Mouse (Mus musculus) adrenal gland (tissue): ENCODE measurements at regions not wholly inside any gene's neighbourhood (a gene's known extent, or its start where the extent isn't known, plus 50 kb on each side); places are given as distances from the start of the nearest gene placed in this dataset.

Experiments used
- intact Hi-C: fragments of 180-260 bp; cut with DNase I; formaldehyde crosslinking; loops from one replicate; pipeline ENCODE4 v1.15.1; 2025

DNA sequence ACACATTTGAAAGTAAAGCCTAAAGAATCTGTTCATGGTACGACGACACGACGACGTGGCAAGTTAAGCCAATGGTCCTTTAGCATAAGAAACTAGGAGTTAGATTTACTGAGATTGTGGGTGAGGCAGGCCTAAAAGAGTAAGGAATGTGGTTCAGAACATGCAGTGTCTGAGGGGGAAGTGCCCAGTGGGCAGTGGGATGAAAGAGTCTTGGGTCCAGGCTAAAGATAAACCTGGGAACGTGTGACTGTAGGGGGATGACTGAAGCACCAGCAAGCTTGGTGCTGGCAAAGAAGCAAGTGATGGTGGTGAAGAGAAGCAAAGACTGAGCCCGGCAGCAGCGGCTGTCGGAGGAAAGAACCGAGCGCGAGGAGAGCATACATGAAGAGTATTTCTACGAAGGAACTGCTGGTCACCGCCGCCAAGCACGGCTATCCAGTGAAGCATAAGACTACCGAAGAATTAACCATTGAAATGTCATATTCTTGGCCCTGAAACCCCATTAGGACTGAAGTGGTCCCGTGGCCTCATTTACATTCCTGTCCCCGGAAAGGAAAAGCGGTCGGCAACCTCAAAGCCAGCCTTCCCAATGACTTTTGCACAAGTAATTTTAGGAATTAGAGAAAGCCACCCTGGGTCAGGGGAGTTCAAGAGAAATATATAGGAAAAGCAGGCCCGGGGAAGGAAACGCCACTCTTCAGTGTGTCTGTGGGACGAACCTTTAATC lies 76.2 kb upstream of the Armc2 start:
- intact Hi-C loops = no loop called here

DNA sequence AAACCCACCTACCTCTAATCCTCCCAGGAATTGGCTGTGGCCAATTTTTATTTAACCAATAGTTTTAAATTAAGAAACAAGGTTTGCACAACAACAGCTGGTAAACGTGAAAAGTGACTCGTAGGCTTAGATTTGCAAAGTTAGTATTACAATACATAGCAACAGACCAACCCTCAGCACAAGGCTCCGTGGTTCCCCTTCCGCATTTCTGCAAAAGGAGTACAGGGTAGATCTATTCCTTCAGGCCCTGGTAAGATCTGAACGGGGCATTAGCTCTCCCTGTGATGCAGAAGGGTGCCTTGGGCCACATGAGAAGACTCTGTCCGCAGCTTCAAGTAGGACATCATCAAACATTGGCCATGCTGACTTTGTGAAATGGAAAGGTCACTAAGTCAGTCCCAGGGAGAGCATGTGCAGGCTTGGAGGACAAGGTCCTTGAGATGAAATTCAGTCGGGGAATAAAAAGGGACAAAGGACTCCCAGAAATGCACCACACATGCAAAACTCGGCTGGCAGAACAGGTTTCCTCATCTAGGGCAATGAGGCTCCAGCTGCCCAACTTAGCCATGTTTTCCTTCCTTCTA lies 75.0 kb upstream of the Armc2 start:
- intact Hi-C loops = no loop called here

DNA sequence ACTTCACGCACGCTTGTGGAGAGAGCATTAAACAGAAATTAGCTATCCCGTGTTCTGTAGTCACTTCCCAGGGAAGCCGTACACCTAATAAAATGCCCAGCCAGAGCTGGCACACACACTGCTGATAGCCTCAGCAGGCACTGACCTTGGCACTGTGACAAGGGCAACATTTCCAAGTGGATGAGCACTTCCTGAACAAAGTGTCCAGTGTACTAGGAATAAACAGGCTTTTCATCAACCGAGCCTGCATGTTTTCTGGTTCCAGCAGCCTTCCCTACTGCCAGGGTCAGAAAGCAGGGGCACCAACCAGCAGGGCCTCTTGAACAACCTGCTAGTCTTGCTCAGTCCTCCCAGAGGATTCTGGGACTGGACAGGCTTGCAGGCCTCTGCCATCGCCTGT lies 74.3 kb upstream of the Armc2 start:
- intact Hi-C loops = no loop called here

DNA sequence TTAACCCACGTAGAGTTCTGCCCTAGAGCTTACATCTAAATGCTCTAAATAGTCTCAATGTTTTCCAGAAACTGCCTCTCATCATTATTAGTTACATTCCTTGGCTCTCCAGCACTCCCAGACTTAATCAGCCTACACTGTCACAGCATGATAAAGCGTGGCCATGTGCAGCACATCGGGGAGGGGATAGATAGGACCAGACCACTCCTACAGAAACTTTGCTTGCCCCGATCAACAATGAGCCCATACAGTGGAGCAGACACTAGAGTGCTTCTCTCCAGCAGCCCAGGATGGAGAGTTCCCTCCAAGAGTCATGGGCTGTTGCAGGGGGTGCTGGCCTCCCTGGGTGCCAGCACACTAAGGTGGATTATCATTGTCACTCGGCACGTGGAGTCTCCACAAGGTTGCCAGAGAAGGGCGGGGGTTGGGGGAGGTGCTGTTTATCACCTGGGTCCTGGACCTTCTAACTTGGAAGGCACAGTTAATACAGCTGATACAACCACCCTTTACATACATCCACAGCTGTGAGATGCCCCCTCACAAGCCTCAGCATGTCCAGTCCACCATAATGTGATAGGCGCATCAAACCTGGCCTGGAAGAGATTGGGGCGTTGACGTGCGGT lies 73.4 kb upstream of the Armc2 start:
- intact Hi-C loops = no loop called here

DNA sequence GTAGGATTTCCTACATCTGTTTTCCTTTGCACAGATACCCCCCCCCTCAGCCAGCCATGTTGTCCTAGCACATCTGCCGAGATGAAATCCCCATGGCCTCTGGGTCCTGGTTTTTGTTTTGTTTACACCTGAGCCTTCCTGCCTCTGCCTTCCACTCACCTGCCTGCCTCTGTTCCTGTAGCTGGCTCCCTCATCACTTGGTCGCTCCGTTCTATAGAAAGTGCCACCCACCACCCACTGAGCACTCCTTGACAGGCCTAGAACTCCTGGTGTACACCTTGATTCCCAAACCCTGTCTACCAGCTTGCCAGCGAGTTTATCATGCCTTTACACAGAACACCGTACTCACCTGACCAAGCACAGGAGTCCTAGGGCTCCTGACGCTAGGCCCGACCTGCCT lies 72.6 kb upstream of the Armc2 start:
- intact Hi-C loops = no loop called here

DNA sequence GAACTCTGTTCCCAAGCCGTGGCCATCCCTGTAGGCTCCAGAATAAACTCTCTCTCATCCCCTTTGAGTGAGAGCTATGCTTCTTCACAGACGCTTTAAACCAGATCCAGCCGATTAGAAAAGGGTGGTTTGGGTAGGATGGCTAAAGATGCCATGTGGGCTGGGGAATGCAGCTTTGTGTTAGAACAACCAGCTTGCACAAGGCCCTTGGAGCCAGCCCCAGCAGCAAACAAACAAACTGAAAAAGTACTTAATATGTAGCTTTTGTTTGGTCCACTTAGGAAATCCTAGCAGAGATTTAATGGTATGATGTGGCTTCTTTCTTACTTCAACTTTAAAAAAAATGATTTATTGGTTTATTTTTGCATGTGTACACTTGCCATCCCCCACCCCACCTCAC lies 71.9 kb upstream of the Armc2 start:
- intact Hi-C loops = no loop called here

DNA sequence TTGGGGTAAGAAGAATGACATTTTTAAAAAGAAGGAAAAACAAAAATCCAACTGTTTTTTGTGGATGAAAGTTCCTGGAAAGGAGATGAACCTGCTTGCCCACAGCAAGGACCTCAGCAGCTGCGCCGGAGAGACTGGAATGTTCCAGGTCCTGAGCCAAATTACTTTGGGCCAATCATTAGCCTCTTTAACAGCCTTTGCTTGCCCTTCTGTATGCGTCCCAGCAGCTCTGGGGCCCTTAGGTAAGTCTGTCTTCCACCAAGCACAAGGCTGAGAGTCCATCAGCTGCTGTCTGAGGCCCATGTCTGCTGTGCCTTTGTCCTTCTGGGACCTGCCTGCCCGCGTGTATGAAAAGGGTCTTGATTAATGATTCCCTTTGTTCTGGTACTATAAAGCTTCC lies 71.4 kb upstream of the Armc2 start:
- intact Hi-C loops = no loop called here

DNA sequence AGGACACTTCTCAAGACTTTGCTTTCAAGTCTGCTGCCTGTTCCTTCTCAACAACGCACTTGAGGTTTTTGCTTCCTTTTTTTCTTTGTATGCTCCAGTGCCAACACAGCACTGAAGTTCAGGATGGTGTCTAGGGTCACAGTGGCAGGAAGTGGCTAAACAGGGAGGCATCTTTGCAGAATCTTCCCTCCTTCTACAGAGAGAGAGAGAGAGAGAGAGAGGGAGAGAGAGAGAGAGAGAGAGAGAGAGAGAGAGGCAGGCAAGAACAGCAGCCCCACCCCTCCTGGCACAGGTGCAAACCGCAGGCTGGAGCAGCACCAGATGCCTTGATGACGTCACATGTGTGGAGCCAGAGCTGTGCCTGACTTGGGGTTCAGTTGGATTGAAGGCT lies 71.0 kb upstream of the Armc2 start:
- intact Hi-C loops = no loop called here

DNA sequence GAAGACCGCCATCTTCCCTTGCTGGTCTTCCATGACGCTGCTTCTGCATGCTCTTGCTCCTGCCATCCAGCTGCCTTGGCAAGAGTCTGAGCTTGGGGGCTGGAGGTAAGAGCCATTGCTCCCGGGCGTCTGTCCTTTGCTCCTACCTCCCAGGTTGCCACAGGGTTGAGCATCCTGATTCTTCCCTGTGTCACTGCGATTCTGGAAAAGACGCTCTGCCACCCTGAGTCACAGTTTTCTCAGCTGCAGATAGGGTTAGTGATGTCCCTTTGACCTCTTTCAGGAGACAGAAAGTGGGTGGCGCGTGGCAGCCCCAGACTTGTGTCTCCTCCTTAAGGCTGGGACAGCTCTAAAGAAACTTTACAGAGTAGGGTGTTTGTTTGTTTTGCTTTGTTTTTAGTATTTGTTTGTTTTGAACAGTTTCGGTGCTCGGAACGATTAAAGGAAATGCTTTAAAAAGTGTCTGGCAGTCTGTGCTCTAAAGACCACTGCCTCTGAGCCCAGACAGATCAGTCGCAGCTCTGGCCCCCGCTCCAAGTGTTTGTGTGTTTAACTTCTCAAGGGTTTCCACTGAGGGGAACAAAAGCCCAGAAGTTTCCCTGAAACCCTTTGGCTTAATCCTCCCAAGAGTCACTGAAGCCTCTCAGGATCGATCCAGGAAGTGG lies 70.5 kb upstream of the Armc2 start:
- intact Hi-C loops = no loop called here

DNA sequence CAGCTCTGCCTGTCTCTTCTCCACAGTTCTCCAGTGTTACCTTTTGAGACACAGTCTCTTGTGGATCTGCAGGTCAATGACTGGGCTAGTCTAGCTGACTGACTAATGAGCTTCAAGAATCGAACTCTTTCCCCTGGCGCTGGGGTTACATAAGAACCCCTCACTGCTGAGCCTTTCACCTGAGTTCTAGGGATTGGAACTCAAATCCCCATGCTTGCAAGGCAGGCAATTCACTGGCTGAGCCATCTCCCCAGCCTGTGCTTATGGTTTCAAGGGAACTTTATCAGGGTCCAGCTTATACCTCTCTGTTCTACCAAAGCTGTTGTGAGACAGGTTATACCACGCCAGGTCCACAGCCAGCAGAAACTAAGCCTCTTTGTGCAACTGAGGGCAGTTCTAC lies 69.7 kb upstream of the Armc2 start:
- intact Hi-C loops = no loop called here

DNA sequence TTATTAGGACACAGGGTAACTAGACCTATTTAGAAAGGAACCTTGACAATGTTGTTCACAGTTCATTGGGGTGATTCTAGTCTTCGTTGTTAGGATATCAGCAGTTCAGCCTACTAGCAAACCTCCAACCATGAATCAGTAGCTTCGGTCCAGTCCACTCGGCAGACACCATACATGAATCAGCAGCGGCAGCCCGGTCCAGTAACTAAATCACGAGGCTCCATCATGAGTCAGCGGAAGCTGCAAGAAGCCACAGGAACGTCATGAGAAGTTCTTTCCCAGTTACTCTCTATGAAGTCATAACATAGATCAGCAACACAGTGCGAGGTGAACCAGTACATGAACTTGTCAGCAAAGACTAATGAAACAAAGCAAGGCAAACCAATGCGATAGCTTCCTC lies 68.4 kb upstream of the Armc2 start:
- intact Hi-C loops = no loop called here

DNA sequence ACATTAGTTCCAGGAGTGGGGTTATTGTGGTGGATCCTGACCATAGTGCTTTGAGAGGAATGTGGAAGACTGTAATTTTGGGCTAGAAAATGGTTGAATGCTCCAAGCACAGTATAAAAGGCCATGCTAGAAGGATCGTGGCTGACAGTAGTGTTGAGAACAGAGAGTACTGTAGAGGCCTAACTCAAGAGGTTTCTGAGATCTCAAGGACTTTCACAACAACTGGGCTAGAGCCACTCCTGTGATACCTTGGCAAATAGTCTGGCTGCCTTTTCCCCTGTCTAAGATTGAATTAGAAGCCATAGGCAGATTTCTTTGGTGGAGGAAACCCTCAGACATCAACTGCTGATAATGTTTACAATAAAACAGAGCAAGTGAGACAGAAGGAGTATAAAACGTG lies 67.1 kb upstream of the Armc2 start:
- intact Hi-C loops = no loop called here

DNA sequence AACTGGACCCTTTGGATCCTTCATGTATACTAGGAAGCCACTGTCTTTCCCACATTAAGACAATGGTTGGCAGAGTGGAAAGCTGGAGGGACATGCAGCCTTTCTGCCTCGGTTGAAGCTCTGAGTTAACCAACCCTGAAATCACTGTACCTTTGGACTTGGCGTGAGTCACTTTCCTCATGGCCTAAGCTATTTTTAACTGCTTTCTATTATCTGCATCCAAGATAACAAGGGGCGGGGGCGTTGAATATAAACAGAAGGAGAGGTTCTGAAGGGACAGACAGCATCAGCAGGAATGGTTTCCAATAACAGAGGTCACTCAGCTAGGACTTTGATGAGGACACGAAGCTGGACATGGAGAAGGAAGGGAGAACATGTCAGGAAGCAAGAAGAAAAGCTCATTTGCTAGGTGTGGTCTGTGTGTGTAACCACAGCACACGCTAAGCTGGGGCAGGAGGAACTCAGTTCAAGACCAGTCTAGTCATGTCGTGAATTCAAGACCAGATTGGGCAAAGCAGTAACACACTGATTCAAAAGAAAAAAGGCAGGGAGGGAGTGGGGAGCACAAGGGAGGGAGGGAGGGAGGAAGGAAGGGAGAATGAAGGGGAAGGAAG lies 64.1 kb upstream of the Armc2 start:
- intact Hi-C loops = no loop called here

DNA sequence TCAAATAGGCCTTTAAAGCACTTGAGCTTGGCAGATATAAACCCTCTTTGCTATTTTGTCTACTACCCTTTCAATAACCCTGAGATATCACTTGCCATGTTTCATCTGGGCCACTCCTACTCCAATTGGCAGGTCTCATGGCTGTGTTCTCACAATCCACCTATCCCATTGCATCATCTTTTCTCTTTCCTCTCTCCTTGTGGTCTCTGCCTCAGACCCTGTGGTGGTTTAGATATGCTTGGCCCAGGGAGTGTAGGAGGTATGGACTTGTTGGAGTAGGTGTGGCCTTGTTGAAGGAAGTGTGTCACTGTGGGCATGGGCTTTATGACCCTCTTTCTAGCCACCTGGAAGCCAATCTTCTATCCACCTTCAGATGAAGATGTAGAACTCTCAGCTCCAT lies 61.5 kb upstream of the Armc2 start:
- intact Hi-C loops = no loop called here

DNA sequence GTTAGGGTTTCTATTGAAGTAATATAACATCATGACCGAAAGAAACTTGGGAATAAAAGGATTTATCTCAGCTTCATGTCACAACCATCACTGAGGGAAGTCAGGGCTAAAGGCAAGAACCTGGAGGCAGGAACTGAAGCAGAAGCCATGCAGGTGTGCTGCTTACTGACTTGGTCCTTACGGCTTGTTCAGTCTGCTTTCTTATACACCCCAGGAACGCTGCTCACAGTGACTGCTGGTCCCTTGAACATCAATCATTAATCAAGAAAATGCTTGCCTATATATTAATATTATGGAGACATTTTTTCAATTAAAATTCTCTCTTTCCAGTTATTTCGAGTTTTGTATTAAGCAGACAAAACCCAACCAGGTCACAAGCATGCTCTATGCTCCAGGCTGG lies 58.5 kb upstream of the Armc2 start:
- intact Hi-C loops = no loop called here

DNA sequence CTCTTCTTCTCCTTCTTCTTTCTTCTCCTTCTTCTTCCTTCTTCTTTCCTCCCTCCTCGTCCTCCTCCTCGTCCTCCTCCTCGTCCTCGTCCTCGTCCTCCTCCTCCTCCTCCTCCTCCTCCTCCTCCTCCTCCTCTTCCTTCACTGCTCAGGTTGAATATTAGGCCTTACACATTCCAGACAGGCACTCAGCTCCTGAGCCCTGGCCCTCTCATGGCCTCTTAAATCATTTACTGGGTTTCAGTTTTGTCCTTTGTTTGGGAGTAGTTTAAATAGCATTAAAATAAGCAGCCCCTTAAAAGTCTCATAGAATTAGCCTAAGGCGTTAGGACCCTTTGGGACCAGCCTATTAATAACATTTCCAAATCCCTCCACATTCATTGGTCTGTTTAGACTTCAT lies 57.3 kb upstream of the Armc2 start:
- intact Hi-C loops = no loop called here

DNA sequence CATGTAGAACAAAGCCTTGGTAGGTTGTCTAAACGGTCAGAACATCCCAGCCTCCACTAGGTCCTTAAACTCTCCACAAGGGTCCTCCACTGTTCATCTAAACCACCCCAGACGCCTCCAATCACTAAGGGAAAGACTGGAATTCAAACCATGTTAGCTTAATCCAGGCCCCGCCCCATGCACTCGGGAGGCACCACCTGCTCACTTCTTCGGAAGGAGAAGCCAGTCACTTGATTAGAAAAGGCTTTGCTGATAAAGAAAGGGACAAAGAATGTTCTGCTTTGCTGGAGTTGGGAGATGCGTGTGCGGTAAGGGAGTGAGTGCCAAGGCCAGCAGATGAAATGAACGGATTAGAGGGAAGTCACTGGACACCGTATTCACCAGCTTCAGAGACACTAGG lies 54.5 kb upstream of the Armc2 start:
- intact Hi-C loops = loop anchor here (5.0 kb wide), 2 partner anchors 205 to 220 kb away; partner anchors contain the start of gene Foxo3

DNA sequence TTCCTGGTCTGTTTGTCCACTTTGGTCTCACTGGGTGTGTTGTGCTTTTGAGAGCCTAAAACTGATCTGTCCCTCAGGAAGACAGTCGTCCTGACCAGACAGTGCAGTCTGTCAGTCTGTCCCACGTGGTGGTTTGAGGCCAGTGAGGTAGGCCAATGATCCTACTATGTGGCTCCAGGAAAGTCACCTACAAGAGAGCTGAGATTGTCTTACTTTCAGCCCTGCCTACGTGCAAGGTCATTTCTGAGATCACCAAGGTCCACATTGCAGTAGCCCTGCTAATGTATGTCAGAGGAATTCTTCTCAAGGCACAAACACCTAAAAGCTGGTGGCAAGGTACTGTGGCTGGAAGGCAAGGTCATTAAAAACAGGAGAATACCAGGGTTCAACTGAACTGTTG lies 53.9 kb upstream of the Armc2 start:
- intact Hi-C loops = loop anchor here (5.0 kb wide), 2 partner anchors 205 to 220 kb away; partner anchors contain the start of gene Foxo3

DNA sequence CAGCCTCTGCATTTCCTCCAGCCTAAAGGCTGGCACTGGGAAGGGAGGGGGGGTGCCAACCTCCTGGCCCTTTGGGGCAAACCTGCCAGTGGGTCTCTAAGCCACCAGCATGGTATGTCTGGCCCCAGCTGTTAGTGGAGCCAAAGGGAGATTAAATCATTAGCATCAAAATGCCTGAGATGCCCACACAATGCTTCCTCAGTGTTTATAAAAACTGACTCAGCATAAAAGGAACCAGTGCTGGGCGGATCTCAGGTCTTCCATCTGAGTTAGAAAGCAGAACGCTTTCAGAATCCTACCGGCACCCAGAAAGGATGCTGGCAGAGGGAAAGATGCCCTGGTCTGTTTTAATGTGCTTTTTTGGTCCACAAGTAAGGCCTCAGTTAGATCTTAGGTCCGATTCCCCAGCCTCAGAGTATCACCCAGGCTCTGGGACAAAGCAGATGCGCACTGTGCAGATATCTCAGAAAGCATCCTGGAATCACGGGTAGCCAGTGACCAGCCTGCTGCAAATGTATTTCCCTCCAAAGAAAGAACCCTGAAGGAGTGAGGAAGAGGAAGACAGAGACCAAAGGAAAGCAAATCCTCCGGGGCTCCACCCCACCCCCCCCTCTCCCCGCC lies 53.3 kb upstream of the Armc2 start:
- intact Hi-C loops = loop anchor here (5.0 kb wide), 2 partner anchors 206 to 221 kb away; partner anchors contain the start of gene Foxo3

DNA sequence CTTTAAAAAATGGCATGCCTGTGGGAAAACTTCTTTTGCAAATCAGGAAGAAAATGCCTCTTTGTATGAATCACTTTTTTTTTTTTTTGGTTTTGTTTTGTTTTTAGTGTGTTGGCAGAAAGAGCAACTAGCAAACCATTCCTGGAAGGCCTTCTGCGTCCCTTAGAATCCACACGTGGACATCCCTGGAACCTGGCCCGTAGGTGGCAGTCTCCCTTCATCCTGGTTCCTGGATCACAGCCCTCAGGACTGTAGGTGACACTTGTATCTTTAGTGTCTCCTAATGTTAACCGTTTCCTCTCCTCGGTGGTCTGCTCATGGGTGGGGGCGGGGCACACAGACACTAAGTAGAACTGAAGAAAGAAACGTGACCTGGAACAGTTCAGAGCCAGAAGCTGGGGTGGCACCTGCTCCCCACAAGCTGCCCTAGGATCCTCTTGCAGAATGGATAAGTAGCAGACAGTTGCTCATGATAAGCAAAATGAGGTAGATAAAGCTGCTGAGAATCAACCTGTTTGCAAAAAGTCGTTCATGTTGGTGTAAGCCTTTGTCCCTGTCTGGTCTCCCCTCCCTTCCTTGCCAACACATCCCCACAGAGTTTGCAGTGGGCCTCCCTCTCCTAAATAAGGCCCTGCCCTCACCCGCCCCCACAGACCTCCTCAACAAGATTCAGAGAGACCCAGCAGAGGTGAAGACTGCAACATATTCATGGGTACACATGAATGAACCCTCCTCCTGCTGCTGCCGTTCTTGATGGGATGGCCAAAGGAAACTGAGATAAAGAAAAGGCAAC lies 52.6 kb upstream of the Armc2 start:
- intact Hi-C loops = loop anchor here (5.0 kb wide), 2 partner anchors 206 to 221 kb away; partner anchors contain the start of gene Foxo3
